Mouse (Mus musculus): ENCODE results near the gene Bmi1.

- TF ChIP-seq POLR2A (IDR thresholded peaks at IDR 0.05; ENCODE audit: extremely low read depth, insufficient read depth, low read length) (no peak), CTCF (IDR thresholded peaks at IDR 0.05; ENCODE audit: extremely low read depth, insufficient read depth, low read length) (no peak)
Measured at GRCm38 (mm10) chr2:18677631-18678471, 1.0 kb downstream of the Bmi1 start.

All from cortical plate, adult 2 months (tissue).